Mouse (Mus musculus) spleen, adult 18-20 months (tissue): ENCODE measurements around the gene Sin3a.
A peak's percentile ranks its signal among the peaks of the same experiment; 100 is the strongest.

Experiments
- DNase-seq, 2 experiments: peaks; one replicate each; pipeline ENCODE4 v3.0.0; 2022; ENCODE audit warnings: mixed read lengths in 2 of 2

Gene Sin3a

DNA sequence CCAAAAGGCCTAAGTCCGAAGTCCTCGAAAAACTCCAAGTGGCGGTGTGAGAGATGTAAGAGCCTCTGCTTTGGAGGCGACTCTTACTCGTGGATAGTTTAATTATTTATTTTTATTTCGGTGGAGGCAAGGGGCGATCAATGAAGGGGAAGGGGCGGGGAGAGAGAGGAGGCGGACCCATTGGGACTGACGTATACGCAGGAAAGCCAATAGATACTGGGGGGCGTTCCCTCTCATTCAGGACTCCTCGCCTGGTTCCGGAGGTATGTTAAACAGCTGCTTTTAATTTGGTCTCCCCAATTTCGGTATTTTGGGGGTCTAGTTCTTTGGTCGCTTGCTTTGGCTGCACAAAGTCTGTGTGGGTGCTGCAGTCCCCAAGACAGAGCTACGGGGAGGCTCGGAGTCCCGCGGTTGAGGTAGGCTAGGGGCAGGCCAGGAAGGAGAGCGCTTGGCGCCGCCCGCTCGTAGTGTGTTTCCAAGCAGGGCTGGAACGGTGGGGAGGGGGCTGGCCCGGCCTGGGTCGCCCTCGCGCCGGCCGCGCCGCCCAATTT is at the start of gene Sin3a:
TSS of gene Sin3a (plus strand) at position 240 of the 551 bp plus-strand sequence.
- DNase-seq = peak; percentile 54 to 70

DNA sequence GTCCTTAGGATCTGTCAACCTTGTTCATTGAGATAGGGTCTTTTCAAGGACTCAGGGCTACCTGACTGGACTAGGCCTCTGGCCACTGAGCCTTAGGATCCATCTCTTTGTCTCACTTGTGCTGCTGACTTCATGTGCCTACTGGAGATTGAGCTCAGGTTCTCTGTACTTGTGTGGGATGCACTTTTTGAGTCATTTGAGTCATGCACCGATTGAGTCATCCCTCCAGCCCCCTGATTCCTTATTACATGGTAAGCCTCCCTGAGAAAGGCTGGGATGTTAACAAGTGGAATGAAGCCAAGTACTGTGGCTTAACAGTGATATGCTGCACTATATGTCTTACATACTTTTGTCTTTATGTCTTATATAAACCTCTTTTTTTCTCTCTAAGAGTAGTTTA is 40.1 kb upstream of the Sin3a start:
- DNase-seq = no peak

DNA sequence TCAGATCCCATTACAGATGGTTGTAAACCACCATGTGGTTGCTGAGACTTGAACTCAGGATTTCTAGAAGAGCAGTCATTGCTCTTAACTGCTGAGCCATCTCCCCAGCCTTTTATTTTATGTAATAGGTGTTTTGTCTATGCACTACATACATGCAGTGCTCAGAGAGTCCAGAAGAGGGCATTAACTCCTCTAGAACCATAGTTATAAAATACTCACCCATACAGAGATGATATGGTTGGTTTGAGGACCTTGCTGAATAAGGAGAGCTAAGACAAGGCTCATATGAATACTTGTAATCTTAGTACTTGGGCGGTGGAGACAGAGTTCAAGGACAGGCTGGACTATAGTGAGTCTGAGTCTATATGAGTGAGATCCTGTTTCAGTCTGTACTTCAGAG is 15.6 kb upstream of the Sin3a start:
- peak in 1 of 2 experiments; percentile 59 for DNase-seq

DNA sequence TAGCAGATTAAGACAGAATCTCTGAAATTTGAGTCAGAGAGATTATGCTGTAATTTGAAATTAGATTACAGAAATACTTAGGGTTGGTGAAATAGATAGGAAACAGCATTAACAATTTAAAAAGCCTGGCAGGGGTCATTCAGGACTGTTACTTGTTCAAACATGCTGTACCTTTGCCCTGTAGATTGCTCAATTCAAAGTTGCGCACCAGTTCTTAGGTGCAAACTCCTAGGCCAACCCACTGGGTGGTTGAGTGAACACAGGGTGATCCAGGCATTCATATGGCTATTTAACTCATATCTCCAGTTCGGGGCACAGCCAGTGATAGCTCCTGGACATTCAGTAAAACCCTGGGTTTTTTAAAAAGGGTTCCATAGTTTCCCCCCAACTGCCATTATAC is 7.7 kb upstream of the Sin3a start:
- no peak for DNase-seq

DNA sequence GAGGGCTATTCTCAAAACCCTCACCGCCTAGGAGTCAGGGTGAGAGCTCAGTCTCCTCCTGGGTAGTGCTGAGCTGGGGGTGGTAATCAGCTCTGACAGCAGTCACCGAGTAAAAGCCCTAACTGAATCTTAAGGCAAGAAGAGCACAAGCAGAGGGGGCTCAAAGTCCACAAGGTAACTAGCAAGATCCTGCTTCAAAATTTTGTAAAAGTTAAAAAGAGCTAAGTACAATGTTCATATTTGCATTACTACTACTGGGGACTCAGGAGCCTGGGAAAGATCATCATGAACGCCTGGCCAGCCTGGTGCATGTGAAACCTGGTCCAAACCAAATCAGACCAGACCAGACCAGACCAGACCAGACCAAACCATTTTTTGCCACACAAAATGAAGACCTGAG is 3.6 kb upstream of the Sin3a start:
- no peak for DNase-seq

DNA sequence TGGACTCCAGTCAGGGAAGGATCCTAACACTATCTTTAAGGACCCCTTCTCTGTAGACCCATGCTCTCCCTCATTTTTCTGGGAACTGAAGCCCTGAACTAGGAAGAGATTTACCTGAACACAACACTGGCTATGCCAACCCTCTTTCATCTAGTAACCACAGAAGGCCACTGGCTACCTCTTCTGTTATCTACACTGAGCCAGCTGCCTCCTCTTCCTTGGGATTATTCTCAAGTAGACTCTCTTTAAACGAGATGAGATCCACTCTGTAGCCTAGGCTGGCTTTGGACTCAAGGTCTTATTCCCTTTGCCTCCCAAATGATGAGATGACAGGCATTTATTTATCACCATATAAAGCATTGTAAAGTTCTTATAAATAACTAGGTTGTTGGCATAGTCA is 1.6 kb upstream of the Sin3a start:
- no peak for DNase-seq

DNA sequence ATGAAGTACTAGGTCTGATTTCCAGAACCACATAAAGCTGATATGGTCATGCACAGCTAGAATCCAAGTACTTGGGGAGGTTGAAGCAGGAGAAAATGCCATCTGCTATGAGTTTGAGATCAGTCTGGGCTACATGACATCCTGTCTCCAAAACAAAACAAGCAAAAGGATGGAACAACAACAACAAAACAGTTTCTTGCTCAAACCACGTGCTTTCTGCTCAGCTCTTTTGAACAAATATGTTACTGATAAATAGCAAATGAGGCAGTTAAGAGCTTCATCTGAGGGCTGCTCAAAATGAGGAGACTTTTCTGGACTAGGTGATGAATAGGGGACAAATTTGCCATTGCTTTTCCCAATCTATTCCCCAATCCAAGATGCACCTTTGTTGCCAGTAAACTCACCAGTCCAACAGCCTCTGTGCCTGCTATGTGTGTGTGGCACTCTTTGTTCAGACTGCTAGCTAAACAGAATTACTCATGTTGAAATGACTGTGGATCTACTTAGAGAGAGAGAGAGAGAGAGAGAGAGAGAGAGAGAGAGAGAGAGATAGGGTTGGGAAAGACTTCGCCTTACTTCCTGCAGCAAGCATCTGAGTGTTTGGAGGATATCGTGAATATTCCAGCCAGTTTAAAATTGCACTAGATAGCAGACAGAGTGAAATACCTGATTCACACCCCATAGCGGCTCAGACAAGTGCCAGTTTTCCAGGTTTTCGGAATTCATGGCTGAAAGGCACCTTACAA is 867 bp upstream of the Sin3a start:
- DNase-seq = no peak

DNA sequence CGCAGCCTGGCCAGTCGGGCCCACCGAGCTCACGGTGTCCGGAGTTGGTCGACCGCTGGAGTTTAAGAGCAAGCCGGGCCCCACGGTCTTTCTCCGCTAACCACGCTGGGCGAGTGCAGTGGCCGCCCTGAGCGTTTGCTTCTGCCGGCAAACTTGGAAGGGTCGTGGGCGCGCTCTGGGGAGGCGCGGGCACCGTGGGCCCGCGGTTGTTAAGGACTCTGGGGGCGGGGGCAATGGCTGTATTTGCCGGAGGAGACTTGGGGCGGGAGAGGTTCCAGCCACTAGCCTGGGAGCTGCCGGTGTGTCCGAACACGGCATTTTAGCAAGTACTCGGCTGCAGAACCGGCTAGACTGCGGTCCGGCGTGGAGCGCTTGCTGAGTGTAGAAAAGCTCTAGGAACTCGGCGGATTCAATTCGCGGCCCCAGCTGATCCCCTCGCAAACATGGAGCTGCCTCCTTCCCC is 717 bp downstream of the Sin3a start:
- DNase-seq = no peak

DNA sequence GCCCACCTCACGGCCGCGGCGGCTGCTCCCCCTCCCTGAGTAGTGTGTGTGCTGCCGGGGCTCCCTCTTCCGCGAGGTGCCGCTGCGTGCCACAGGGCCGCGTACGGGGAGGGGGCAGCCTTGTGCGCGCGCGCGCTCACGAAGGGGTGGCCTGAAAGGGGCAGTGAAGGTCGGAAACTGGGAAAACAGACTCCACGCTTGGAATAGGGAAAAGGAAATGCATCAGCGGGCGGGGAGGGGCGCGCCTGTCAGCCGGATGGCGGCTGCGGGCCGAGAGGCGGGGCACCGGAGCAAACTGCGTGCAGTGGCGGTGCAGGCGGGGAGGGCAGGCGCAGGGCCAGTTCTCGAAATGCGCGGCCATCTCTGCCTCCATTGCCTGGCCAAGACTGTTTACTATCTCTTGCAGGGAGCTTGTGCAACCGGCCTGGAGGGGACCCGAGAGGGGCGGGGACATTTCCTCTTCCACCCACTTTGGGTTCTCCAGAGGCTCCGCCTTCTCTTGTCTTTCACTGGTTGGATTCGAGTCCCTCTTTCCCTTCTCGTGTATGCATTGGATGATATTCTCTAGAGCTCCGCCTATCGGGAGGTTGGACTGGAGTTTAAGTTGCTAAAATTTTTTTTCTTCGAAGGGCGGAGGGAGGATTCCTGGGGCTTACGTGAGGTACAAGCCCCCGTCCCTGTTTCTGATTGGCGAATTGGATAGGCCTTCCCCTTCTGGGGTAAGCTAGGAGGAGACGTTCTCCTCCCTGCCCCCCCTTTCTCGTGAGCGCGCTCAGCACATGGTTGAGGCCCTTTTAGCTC is 1.3 kb downstream of the Sin3a start:
- peak; percentile 85 to 92 for DNase-seq

DNA sequence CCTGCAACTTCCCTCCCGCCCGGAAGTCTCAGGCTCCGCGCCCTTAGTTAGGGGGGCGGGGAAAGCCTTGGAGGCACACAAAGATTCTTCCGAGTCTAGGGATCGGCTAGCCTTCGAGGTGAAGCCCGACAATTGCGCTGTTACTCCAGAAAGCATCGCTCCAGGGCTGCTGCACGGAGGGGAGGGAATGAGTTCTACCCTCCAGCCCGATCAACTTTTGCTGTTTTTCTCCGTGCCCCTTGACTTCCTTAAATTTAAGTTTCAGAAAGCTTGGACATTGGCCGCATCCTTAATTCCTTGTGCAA is 1.9 kb downstream of the Sin3a start:
- DNase-seq = no peak

DNA sequence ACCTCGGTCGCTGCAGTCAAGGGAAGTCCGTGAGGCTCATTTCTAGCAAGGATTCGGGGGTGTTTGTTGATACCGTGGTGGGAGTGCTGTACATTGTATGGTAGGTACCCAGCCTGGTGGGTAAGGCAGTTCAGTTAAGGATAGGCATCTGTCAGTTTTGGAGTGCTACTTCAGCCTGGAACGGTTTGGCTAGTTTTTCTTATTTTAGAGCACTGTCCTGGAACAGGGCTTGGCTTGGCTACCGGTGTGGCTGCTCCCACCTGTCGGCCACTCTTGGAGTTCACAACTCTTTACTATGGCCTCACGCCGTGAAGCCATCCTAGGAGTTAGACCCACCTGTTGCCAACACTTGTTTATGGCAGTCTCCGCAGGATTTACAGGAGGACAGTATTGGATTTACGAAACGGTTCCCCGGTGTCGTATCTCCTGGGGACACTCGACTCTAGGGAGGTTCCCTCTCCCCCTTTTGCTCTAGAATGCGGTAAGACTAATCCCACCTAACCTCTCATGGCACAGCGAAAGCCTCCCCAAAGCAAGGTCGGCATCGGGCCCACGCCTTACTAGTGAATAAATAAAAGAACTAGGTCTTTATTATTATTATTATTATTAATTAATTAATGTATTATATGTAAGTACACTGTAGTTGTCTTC is 2.5 kb downstream of the Sin3a start:
- peak; percentile 9 to 29 for DNase-seq

DNA sequence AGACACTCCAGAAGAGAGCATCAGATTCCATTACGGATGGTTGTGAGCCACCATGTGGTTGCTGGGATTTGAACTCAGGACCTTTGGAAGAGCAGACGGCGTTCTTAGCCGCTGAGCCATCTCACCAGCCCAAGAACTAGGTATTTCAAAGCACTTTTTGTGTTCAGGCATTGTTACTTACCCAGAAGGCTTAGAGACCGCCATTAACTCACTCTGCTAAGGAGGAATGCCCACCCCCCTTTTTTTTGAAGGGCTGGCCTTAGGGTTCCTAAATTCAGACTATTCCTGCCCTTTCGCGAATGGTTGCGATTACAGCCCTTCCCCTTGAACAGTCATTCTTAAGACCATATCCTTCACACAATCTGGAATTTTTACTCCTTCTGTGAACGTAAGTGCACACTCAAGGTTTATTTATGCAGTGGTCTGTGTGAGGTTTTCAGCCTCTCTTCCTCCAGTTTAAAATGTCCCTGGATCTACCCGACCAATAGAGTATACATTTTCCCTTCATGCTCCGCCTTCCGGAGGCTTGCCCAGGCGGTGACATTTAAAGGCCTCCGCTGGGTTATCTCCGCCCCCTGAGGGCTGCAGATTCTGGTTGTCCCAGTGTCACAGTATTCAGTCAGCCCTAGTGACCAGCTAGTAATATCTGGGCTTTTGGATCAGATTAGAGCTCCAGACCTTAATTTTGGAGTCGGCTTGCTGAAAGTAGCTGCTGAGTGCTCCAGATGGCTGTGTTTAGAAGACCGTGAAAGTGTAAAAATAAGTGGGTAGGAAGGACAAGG is 3.2 kb downstream of the Sin3a start:
- DNase-seq = peak; percentile 63 to 64

DNA sequence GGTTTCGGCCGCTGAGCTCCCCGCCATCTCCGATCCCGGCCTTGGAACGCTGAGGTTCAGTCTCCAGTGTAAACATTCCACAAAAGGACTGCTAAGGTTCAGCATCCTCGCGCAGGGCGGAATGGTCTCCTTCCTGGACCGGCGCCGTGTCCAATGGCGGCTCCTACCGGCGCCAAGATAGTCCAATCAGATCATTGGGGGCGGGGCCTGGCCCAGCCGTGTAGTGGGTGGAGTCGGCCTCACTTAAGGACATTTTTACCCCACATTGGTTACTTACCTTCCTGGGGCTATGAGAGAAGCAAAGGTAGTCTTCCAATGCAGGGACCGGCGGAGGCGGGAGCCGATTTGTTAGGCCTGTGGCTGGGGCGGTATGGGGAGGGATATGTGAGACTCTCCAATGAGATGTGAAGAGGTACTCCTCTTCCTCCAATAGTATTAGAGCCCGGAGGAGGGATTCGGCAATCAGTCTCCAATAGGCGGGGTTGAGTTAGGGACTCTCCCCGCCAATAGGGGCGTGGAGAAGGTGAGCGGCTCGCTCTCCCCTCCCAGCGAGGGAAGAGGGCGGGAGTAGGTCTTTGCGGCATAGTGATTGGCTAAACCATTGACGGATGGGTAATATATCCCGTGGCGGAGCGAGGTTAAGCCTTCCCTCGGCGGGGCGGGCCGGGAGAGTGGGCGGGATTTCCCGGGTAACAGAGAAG is 4.0 kb downstream of the Sin3a start:
- peak; percentile 96 to 98 for DNase-seq

DNA sequence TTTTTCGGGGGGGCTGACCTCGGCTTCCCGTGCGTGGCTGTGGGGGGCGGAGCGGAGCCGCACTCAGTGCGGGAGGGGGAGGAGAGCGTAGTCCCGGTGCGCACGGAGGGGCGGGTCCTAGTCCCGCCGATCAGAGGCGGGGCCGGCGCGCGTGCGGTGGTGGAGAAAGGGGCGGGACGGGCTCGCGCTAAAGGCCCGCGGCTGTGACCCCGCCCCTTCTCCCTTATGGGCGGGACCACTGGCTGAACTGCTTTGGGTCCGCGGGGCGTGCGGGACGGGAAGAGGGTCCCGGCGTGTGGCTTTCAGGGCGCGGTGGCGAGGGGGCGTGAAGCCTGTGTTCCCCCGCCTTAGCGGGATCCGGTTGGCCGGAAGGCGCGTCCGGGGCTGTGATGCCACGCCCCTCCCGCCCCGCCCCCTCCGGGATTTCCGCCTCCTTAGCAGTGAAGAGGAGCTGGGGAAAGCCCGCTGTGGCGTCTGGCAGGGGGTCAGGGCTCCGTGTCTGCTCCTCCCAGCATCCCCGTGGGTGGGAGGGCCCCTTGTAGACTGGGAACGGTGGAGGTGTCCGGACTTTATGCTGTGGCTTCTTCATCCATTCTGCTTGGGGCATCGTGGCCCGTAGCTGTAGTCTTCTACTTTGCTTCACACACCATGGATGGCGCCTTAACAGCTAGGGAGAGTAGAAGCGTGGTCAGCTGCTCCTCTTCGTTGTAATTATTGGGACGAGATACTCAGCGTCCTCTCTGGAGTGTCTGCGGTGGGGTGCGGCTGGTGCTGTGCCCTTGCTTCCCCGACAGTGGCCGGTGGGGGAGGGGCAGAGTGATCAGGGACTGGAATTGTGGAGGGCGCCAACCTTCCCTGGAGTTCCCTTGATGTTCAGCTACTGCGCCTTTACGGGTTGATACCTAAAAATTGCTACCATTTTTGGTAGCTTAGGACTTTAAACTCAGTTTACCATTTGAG is 5.1 kb downstream of the Sin3a start:
- DNase-seq = peak; percentile 85 to 92

DNA sequence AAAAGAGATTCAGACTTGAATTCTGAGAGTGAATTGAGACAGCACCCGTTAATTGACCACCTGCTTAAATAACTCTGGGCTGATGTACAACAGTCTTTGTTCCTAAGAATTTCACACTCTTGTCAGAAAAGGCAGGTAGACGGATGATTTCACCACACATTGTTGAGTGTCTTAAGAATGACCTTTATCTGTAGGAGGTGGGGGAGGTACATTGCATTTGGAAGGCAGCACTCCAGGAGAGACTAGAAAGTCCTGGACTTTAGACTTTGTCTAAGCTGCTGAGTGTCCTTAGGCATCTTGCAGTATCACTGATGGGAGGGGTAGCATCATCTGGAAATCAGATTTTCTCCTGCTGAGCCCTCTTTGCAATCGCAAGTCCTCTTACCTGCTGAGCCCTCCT is 10.4 kb downstream of the Sin3a start:
- no peak for DNase-seq

DNA sequence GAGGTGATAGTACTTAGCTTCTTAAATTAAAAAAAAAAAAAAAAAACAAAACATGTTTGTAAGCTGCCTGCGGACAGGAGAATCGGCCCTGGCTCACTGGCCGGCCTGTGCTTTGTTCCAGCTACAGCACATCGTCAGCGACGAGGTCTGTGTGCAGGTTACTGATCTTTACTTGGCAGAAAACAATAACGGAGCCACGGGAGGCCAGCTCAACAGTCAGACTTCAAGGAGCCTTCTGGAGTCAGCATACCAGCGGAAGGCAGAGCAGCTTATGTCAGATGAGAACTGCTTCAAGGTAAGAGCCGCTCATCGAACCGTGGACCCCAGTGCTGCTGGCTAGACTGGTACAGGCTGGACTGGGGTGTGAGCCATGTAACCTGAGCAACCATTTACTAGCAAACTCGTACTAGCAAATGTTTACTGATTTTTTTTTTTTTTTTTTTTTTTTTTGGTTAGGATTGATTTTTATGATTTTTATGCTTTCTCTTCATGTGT is 45.5 kb downstream of the Sin3a start:
- no peak for DNase-seq

DNA sequence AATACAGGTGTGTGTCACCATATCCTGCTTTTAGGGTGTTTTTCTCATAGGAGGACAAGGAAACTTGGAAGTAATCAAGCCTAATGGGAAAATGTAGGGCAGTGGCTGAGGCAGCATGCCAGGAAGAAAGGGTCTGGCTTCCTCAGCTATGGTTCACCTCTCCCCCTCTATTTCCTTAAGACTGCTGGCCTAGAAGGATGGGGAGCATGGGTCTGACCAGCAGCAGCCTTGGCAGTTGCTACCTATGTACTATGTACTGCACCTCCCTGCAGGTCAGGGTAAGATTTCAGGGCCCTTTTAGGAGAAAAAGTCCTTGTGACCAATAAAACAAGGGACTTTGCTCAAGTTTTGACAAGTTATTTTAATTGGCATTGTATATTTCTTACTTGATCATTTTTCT is 57.8 kb downstream of the Sin3a start:
- DNase-seq = no peak

DNA sequence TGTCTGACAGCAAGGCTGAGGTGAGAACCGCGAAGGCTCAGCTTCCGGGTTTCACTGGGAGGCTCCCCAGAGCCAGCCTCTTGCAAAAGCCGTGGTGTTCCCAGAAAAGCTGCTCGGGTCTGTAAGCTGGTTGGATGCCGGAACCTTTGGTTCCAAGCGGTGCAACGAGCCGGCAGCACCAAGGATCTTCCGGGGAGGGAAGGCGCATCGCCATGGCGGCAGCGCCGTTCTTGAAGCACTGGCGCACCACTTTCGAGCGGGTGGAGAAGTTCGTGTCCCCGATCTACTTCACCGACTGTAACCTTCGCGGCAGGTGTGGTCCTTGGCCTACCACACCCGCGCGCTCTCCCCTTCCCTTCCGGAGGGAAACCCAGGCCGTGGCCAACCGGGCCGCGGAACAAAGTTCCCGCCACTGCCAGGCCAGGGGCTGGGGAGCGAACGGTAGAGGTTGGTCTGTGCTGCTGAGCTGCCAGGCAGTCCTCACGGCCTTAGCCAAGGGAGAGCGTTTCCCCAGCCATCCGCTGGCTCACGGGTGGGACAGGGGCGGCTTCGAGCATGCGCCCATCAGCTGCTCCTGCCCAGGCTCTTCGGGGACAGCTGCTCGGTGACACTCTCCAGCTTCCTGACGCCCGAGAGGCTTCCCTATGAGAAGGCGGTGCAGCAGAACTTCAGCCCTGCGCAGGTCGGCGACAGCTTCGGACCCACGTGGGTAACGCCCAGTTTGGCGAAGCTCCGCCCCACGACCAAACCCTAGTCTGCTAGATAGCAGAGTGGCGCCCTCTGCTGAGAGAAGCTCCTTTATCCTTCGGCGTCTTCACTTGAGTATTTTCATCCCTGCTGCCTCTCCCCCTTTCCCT is 59.0 kb downstream of the Sin3a start, which contains the start of gene Man2c1:
TSS of gene Man2c1 (plus strand) at position 114 of the 857 bp plus-strand sequence.
- DNase-seq = peak; percentile 89 to 95

DNA sequence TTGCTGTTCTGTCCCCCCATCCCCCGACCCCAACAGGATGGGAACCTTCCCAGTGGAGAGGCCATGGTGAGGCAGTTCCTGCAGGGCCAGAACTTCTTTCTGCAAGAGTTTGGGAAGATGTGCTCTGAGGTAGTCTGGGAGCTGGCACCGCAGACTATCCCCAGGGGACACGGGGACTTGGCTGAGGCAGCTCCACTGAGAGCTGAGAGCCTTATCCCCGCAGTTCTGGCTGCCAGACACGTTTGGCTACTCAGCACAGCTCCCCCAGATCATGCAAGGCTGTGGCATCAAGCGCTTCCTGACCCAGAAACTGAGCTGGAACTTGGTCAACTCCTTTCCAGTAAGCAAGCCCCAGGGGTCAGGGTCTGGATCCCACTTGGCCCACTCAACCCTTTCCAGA is 65.4 kb downstream of the Sin3a start:
- DNase-seq = no peak

DNA sequence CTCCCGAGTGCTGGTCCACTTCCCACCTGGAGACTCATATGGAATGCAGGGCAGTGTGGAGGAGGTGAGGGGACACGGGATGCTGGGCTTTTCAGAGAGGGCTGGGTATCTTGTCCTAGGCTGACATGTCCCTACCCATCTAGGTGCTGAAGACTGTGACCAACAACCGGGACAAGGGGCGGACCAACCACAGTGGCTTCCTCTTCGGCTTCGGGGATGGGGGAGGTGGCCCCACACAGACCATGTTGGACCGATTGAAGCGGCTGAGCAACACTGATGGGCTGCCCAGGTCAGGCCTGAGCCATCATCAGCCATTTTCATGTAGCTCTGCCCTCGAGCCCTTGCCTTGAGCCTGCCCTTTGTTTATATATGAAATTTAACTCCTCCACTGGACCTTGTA is 65.9 kb downstream of the Sin3a start:
- no peak for DNase-seq
